Mouse (Mus musculus): ENCODE data around the gene Zwilch.

Gene Zwilch

DNA sequence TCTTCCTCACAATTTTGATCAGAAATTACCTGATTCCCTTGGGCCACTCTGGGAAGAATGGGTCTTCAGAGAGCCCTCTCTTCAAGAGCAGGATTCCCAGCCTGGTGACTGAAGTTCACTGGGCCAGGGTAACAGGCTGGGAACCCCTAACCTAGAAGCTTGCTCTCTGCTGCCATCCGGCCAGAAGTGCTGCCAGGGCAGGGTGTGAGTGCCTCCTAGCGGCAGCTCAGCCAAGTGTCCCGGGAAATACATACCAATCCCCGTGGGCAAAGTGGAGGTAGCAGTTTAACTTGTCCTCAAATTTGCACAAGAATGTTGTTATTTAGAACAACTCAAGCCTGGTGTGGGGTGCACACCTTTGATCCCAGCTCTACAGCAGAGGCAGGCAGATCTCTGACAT lies 72.5 kb downstream of the Zwilch start:
- peak; percentile 84 for DNase-seq

- DNase-seq: no peak
These were observed 74.6 kb downstream of the Zwilch start for GRCm38 (mm10) chr9:64098282-64098681.

DNA sequence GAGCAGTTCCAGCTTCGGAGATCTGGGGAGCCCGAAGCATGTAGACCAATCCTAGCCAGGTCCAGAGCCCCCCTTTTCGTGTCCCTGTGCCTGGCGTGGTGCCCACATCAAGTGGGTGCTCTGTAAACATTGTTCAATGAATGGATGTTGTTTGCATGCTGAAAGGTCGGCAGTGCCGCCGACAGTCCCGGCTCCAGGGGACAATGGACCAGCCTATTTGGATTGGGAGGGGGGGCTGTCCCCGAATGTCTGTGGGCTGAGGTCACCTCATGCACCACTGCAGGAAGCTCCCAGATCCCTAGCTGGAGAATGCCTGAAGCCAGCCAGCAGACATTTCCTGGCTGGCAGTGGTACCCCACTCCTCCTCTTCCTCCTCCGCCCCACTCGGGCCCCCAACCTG lies 78.8 kb downstream of the Zwilch start:
- no peak for DNase-seq

DNA sequence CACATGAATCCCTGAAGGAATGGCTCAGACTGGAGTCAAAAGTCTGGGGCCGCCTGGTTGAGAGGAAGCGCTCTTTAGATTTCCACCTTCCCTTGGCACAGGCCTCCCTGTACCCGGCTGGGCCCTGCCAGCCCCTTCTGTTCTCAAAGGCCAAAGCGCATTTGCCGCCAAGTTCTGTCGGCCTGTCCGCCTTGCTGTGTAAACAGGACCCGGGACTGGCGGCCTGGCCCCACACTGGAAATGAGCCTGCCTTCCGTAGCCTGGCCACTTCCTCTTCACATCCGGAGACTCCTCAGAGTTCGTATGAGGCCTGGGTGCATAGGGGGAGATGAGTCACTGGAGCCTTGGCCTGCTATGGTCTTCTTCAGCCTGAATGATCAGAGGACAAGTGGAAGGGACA lies 83.9 kb downstream of the Zwilch start:
- no peak for DNase-seq

- no peak for DNase-seq
These were observed 84.6 kb downstream of the Zwilch start for GRCm38 (mm10) chr9:64088346-64088745.

- DNase-seq: peak; percentile 82
These were observed 85.3 kb downstream of the Zwilch start for GRCm38 (mm10) chr9:64087461-64088235.
